Mouse (Mus musculus) thymus, adult 2 months (tissue): Measurements from ENCODE around the gene Alpi.

Experiments
- CTCF ChIP-seq: fragments of 200-500 bp; IDR thresholded peaks from 2 replicates; pipeline ENCODE4 v1.5.1; 2012; ENCODE audit warnings: mild to moderate bottlenecking, control low read depth, low read length, moderate library complexity, borderline replicate concordance; ENCODE audit not compliant: control insufficient read depth, poor library complexity, insufficient read depth; ENCODE audit errors: extremely low read depth
- POLR2A ChIP-seq: fragments of 200-500 bp; IDR thresholded peaks from 2 replicates; pipeline ENCODE4 v1.6.1; 2012; ENCODE audit warnings: mild to moderate bottlenecking, low read length, control low read depth, moderate library complexity; ENCODE audit not compliant: control insufficient read depth, poor library complexity, insufficient read depth; ENCODE audit errors: extremely low read depth

GRCm38 (mm10) chr1:87131803-87132202 lies 30.4 kb upstream of the Alpi start:
- TF ChIP-seq POLR2A (no peak), CTCF (no peak)
